Mouse (Mus musculus) gastrocnemius, adult 2 months (tissue): Measurements from ENCODE around the gene Trappc6a. TPM values are rescaled to one million over a fixed set of nuclear protein-coding genes. Genes with fewer than 3 reads are reported as not detected.

Source experiments
- DNase-seq: peaks from one replicate; pipeline ENCODE4 v3.0.0; 2022
- H3K27ac ChIP-seq: fragments of 200-600 bp; 2 replicates; pipeline ENCODE4 v1.8.1; 2022; ENCODE audit warnings: mild to moderate bottlenecking
- H3K4me3 ChIP-seq: fragments of 200-600 bp; 2 replicates; pipeline ENCODE4 v1.8.1; 2022; ENCODE audit warnings: mild to moderate bottlenecking, moderate library complexity
- CTCF ChIP-seq: fragments of 200-600 bp; IDR thresholded peaks from 2 replicates; pipeline ENCODE4 v1.8.1; 2022; ENCODE audit warnings: antibody characterized with exemption, mild to moderate bottlenecking, moderate library complexity
- intact Hi-C: fragments of 180-260 bp; cut with DNase I; formaldehyde crosslinking; loops from one replicate; pipeline ENCODE4 v1.15.1; 2025
- total RNA-seq, 2 experiments: library from RNA; stranded (reverse); gene quantifications; 2 replicates each; pipeline ENCODE4 v1.2.3; 2021

Trappc6a gene
- total RNA-seq, 2 experiments from 2014 or later: 6.2 to 9.9 TPM

GRCm38 (mm10) chr7:19560491-19561260 is 52.5 kb downstream of the Trappc6a start:
- DNase-seq: peak; percentile 33
- peak overlapping the region; percentile 98 for H3K27ac ChIP-seq

DNA sequence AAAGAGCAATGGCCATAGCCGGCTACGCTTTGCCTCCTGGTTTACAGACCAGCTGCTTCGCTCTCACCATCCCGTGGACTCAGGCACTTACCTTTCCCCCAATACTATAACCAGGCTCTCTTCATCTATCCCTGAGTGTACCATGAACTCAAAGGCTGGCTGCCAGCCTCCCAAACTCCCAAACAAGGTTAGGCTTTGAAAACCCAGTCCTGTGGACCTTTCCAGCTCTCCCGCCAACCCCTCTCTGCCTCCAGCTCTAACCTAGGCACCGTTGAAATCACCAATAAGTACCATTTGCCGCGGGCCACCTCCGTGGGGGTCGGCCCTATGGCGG is 53.2 kb downstream of the Trappc6a start:
- Histone ChIP-seq H3K27ac (peak overlapping the region; percentile 98), H3K4me3 (peak overlapping the region; percentile 100)
- intact Hi-C loops: no loop called here
- no peak for TF ChIP-seq CTCF
- DNase-seq: no peak

More at GRCm38 (mm10) chr7:19560491-19561260, 52.5 kb downstream of the Trappc6a start:
- intact Hi-C loops: no loop called here
- peak overlapping the region; percentile 100 for H3K4me3 ChIP-seq
- no peak for TF ChIP-seq CTCF

DNA sequence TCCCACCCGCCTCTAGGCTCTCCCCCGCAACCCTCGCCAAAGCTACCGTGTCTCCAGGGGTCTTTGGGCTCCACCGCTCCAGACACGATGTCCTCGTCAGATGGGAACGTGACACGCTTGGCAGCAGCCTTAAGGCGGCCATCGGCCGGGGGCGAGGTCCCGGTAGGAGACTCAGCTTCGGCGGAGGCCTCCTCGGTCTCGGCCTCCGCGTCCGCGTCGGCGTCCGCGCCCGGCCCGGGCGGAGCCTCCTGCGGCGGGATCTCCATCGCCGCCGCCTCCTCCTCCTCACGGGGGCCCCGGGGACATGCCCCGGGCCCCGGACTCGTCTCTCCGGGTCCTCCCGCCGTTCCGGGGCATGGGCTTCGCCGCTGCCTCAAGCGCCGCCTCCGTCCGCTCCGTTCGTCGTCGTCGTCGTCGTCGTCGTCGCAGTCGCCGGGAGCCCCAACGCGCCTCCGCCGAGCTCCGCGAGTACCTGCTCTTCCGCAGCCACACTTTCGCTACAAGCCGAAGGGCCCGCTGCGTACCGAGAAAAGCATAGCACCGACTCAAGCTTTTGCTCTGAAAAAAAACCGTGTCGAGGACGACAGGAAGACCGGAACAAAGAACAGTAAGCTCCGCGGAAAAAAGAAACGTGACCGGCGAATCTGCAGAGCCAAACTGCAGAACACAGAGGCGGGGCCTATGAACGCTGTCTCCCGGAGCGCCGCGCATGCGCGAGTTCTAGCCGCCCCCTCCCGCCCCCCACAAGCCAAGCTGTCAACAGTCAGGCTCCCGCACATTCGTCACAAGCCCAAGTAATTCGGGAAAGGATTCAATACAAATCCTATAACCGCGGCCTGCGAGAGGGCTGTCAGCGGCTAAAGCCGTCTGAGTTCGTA is 53.8 kb downstream of the Trappc6a start:
- intact Hi-C loops: no loop called here
- TF ChIP-seq CTCF: no peak
- Histone ChIP-seq H3K27ac (peak overlapping the region; percentile 98), H3K4me3 (peak overlapping the region; percentile 100)
- peak; percentile 96 for DNase-seq

- intact Hi-C loops: no loop called here
- peak; percentile 40 for DNase-seq
- H3K4me3 ChIP-seq: peak within 1 kb of the TSS; percentile 100
- no peak for TF ChIP-seq CTCF
- H3K27ac ChIP-seq: peak within 1 kb of the TSS; percentile 98
Measured at GRCm38 (mm10) chr7:19562643-19563410, 54.6 kb downstream of the Trappc6a start, which contains the start of gene Ppp1r37. Ppp1r37 (minus strand) TSS chr7:19563076.

DNA sequence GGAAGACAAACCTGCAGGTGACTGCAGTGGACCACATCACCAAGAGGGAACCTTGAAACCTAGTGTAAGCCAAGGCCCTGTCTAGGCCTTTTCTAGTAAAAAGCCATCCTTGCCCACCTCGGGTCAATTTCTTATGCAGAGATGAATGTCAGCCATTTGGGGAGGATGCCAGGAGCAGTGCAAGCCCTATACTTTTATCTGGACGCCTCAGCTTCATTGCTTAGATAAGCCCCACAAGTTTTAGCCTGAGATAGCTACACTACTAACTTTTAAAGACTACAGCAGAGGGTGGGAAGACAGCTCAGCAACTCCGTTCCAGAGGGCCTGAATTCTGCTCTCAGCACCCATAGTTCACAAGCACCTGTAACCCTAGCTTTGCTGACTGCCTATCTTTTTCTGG is 55.7 kb downstream of the Trappc6a start:
- H3K4me3 ChIP-seq: no peak overlapping the region
- H3K27ac ChIP-seq: no peak overlapping the region
- DNase-seq: no peak
- intact Hi-C loops: no loop called here
- no peak for TF ChIP-seq CTCF

- no peak for DNase-seq
- Histone ChIP-seq H3K4me3 (no peak overlapping the region), H3K27ac (no peak overlapping the region)
- intact Hi-C loops: no loop called here
- peak; percentile 37; the same call in 1 of the 2 replicates for TF ChIP-seq CTCF
Measured at GRCm38 (mm10) chr7:19564455-19564854, 56.3 kb downstream of the Trappc6a start.

Other genes with a start within 250 kb of the Trappc6a start
- 10 to 100 TPM; 13.6 to 17.3 TPM for gene Vasp, start 236.6 kb upstream of the Trappc6a start, total RNA-seq
- gene Ppm1n, start 228.3 kb upstream of the Trappc6a start, total RNA-seq: under 1 TPM in 1 of 2 experiments, not detected in 1; 0.74 TPM
- 1,000 to 10,000 TPM in 1 of 2 experiments, 100 to 1,000 TPM in 1; 987 to 1,150 TPM for gene Rtn2, start 225.8 kb upstream of the Trappc6a start, total RNA-seq
- gene Fosb, start 198.3 kb upstream of the Trappc6a start, total RNA-seq: under 1 TPM; 0.22 to 0.59 TPM
- gene Ercc1, start 163.6 kb upstream of the Trappc6a start, total RNA-seq: 10 to 100 TPM; 28.1 to 30.4 TPM
- gene Cd3eap, start 148.9 kb upstream of the Trappc6a start, total RNA-seq: 10 to 100 TPM; 11.4 to 11.5 TPM
- 1 to 10 TPM; 2.1 to 4.9 TPM for gene Ppp1r13l, start 148.6 kb upstream of the Trappc6a start, total RNA-seq
- gene Ercc2, start 126.4 kb upstream of the Trappc6a start, total RNA-seq: 10 to 100 TPM in 1 of 2 experiments, 1 to 10 TPM in 1; 8.5 to 10.7 TPM
- under 1 TPM; 0.18 to 0.39 TPM for gene Klc3, start 104.3 kb upstream of the Trappc6a start, total RNA-seq
- over 10,000 TPM; 32,173 to 47,719 TPM for gene Ckm, start 103.6 kb upstream of the Trappc6a start, total RNA-seq
- gene Mark4, start 49.6 kb upstream of the Trappc6a start, total RNA-seq: 10 to 100 TPM; 17.1 to 17.9 TPM
- under 1 TPM; 0.41 to 0.73 TPM for gene Exoc3l2, start 45.1 kb upstream of the Trappc6a start, total RNA-seq
- gene Bloc1s3, start within 50 bp of the Trappc6a start, total RNA-seq: 1 to 10 TPM; 1.7 to 2.1 TPM
- not detected for gene Nkpd1, start 9.4 kb downstream of the Trappc6a start, total RNA-seq
- gene Ppp1r37, start 54.7 kb downstream of the Trappc6a start, total RNA-seq: 10 to 100 TPM; 48.4 to 49.1 TPM
- gene Zfp296, start 68.9 kb downstream of the Trappc6a start, total RNA-seq: under 1 TPM; 0.45 to 0.51 TPM
- gene Gemin7, start 69.2 kb downstream of the Trappc6a start, total RNA-seq: 10 to 100 TPM; 73.4 to 74.2 TPM
- gene Clasrp, start 96.1 kb downstream of the Trappc6a start, total RNA-seq: 10 to 100 TPM; 13.7 to 15.1 TPM
- 1 to 10 TPM; 5.1 to 7.9 TPM for gene Relb, start 121.0 kb downstream of the Trappc6a start, total RNA-seq
- 10 to 100 TPM; 46.6 TPM for gene Clptm1, start 156.6 kb downstream of the Trappc6a start, total RNA-seq
- gene Apoc2, start 169.5 kb downstream of the Trappc6a start, total RNA-seq: not detected
- not detected for gene Gm44805, start 173.0 kb downstream of the Trappc6a start, total RNA-seq
- gene Apoc4, start 173.1 kb downstream of the Trappc6a start, total RNA-seq: not detected
- 1 to 10 TPM in 1 of 2 experiments, under 1 TPM in 1; 0.64 to 1.1 TPM for gene Apoc1, start 184.3 kb downstream of the Trappc6a start, total RNA-seq
- 10 to 100 TPM; 38.0 to 61.8 TPM for gene Apoe, start 190.8 kb downstream of the Trappc6a start, total RNA-seq
- 10 to 100 TPM; 41.0 to 52.4 TPM for gene Tomm40, start 207.0 kb downstream of the Trappc6a start, total RNA-seq
- 1 to 10 TPM; 1.4 to 1.5 TPM for gene Nectin2, start 242.1 kb downstream of the Trappc6a start, total RNA-seq